Mouse (Mus musculus) left cerebral cortex, adult 2 months (tissue): ENCODE measurements around the gene Cd19. TPM values are rescaled to one million over a fixed set of nuclear protein-coding genes. Genes with fewer than 3 reads are reported as not detected.

Experiments
- DNase-seq, 2 experiments: peaks; one replicate each; pipeline ENCODE4 v3.0.0; 2021 to 2022; ENCODE audit warnings: low spot score in 2 of 2, mixed read lengths in 1 of 2; ENCODE audit errors: extremely low spot score in 1 of 2
- H3K27ac ChIP-seq: fragments of 200-600 bp; 2 replicates; pipeline ENCODE4 v1.8.1; 2022
- H3K4me3 ChIP-seq: fragments of 200-600 bp; 2 replicates; pipeline ENCODE4 v1.8.1; 2022
- CTCF ChIP-seq: fragments of 200-600 bp; IDR thresholded peaks from 2 replicates; pipeline ENCODE4 v1.8.1; 2022; ENCODE audit warnings: antibody characterized with exemption, mild to moderate bottlenecking, moderate library complexity
- intact Hi-C: fragments of 180-260 bp; cut with DNase I; formaldehyde crosslinking; loops from one replicate; pipeline ENCODE4 v1.15.1; 2025
- microRNA-seq, 2 experiments: library from miRNA; unstranded; fragments of <30 nt; microRNA quantifications; one replicate each; pipeline ENCODE4 v1.2.0; 2021
- total RNA-seq, 2 experiments: library from RNA; stranded (reverse); gene quantifications; 2 replicates each; pipeline ENCODE4 v1.2.3; 2021

Gene Cd19
- total RNA-seq, 2 experiments from 2014 or later, result not detected

DNA sequence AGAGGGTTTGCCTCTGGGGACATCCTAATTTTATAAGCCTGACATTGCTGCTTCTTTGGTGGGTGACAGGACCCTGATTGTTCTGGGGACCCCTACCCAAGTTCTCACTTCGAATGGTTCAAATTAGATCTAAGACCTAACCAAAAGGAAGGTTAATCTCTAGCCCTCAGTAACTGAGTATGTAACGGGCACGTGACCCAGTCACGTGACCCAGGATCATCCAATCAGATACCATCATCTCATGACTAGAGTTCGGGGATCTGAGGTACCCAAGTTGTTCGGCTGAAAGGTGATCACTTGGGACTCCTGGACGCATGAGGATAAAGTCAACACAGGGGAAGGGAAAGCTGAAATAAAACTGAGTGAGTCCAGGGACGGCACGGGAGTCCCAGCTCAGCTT lies 41.7 kb downstream of the Cd19 start:
- DNase-seq, result no peak
- TF ChIP-seq CTCF, result no peak
- H3K27ac ChIP-seq, result no peak overlapping the region
- H3K4me3 ChIP-seq, result no peak overlapping the region
- intact Hi-C loops, result no loop called here

DNA sequence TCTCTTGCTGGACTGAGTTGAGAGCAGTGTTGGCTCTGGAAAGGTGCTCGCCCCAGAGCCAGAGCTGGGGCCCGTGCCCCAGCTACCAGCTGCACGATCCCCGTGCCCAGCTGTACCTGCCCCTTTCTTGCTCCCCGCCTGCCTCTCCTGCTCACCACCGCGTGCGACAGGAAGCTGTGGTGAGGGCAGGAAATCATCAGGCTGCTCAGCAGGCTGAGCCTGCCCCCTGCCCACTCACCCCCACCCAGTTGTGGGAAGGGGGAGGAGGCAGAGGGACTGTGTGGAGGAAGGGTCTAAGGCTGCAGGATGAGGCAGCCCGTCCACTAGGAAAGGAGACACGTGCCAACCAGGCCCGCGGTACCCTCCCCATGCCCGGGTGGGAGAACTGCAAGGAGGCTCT lies 45.3 kb downstream of the Cd19 start, which contains the start of gene Lat:
Lat (minus strand) TSS at position 178 of the 400 bp plus-strand sequence.
- no peak for TF ChIP-seq CTCF
- no peak for DNase-seq
- no peak within 1 kb of the TSS for H3K4me3 ChIP-seq
- H3K27ac ChIP-seq, result no peak within 1 kb of the TSS
- intact Hi-C loops, result no loop called here

DNA sequence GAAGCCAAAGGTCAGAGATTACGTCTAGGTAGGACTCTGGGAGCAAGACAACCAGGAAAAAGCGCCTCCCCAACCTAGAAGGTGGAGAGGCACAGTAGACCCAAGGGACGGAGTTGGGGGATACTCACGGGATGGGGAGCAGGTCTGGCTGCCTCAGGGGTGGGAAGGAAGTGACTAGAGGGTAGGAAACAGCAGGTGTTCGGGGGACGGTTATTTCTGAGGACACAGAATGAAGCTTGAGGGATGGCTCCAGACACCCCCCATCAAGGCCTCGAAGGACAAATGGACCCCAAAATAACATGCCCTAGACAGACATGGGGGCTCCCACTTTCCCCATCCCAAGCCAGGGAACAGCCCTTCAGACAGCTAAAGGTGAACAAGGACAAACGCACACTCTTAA lies 46.3 kb downstream of the Cd19 start:
- intact Hi-C loops, result no loop called here
- no peak for DNase-seq
- TF ChIP-seq CTCF, result no peak
- no peak overlapping the region for H3K4me3 ChIP-seq
- H3K27ac ChIP-seq, result no peak overlapping the region

DNA sequence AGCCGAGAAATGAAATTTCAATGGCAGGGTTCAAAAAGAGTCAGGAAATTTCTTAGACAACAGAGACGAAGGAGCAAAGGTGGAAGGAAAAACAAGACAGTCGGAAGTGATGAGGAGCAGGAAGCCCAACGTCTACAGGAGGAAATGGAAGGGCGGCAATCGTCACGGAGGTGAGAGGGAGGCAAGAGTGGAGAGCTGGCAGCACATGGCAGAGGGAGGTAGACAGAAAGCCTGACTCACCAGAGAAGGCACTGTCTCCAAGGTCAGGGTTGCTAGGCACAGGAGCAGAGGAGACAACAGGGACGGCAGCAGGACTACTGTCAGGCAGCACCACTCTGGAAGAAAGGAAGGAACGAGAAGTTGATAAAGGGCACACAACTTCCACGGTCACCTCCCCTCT lies 47.1 kb downstream of the Cd19 start:
- TF ChIP-seq CTCF, result no peak
- no peak for DNase-seq
- H3K27ac ChIP-seq, result no peak overlapping the region
- no peak overlapping the region for H3K4me3 ChIP-seq
- intact Hi-C loops, result no loop called here

DNA sequence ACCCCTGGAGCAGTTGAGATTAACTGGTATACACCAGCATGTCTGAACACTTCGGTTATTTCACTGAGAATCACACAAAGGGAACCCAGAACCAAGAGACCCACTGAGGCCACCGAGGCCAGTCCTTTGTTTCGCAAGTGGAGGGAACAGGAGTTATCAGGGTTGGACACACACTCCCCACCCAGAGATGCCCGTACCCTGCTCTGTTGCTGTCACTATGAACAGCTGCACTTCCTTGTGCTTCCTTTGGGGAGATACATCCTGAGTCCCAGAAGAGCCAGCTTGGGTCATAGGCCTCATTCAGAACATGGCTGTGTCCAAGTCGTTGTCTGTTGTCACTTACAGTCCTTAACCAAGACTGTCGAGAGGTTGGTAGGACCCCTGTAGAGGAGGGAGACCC lies 51.7 kb downstream of the Cd19 start:
- DNase-seq, result no peak
- Histone ChIP-seq H3K4me3 (no peak overlapping the region), H3K27ac (no peak overlapping the region)
- intact Hi-C loops, result no loop called here
- TF ChIP-seq CTCF, result no peak

DNA sequence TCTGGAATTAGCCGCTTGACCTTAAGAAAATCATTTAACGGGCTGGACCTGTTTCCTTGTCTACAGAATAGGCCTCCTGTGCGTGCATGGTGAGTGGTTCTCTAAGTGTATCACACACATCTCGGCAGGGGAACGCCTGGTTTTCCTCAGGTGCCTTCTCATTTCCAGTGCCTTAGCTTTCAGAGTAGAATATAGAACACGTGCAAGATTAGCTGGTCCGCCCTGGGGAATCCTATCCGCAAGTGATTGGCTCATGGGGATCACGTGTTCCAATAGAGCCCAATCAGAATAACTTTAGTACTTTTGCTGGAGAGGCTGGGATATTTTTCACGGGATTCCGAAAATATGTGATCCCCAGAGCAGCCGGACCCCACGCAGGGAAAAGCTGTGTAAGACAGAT lies 55.6 kb downstream of the Cd19 start:
- no peak for DNase-seq
- no peak for TF ChIP-seq CTCF
- intact Hi-C loops, result no loop called here
- H3K27ac ChIP-seq, result no peak overlapping the region
- no peak overlapping the region for H3K4me3 ChIP-seq

Small RNA genes lying within 50 kb of the gene (microRNA-seq; reads per million reads assigned to microRNA genes)
- gene Mir7058, result 0 reads per million in 2 experiments

Other genes with a start within 250 kb of the Cd19 start
- gene Xpo6, start 214.4 kb downstream of the Cd19 start, total RNA-seq, result 100 to 1,000 TPM in 1 of 2 experiments, 10 to 100 TPM in 1; 92.7 to 102 TPM
- gene Sbk1, start 142.3 kb downstream of the Cd19 start, total RNA-seq, result 10 to 100 TPM; 65.3 to 85.8 TPM
- gene Lat, start 45.3 kb downstream of the Cd19 start, total RNA-seq, result 1 to 10 TPM in 1 of 2 experiments, under 1 TPM in 1; 0.93 to 1.2 TPM
- gene Spns1, start 37.4 kb downstream of the Cd19 start, total RNA-seq, result 10 to 100 TPM; 85.0 to 95.6 TPM
- 1 to 10 TPM; 6.2 to 6.8 TPM for gene Nfatc2ip, start 18.2 kb downstream of the Cd19 start, total RNA-seq
- 10 to 100 TPM; 14.7 to 14.8 TPM for gene Rabep2, start 13.9 kb upstream of the Cd19 start, total RNA-seq
- under 1 TPM; 0.14 to 0.35 TPM for gene Atp2a1, start 48.2 kb upstream of the Cd19 start, total RNA-seq
- gene Sh2b1, start 60.5 kb upstream of the Cd19 start, total RNA-seq, result 10 to 100 TPM; 76.5 to 78.3 TPM
- gene Tufm, start 72.5 kb upstream of the Cd19 start, total RNA-seq, result 10 to 100 TPM; 78.0 to 93.5 TPM
- gene Atxn2l, start 88.5 kb upstream of the Cd19 start, total RNA-seq, result 100 to 1,000 TPM; 131 to 139 TPM
- gene Eif3c, start 151.5 kb upstream of the Cd19 start, total RNA-seq, result 100 to 1,000 TPM; 173 to 179 TPM
- gene Apobr, start 170.1 kb upstream of the Cd19 start, total RNA-seq, result 1 to 10 TPM in 1 of 2 experiments, under 1 TPM in 1; 0.45 to 1.2 TPM
- gene Cln3, start 170.9 kb upstream of the Cd19 start, total RNA-seq, result 10 to 100 TPM; 24.4 to 30.8 TPM
- gene Il27, start 180.1 kb upstream of the Cd19 start, total RNA-seq, result not detected
- 10 to 100 TPM; 17.6 to 21.0 TPM for gene Nupr1, start 216.0 kb upstream of the Cd19 start, total RNA-seq
- 10 to 100 TPM; 30.2 to 33.5 TPM for gene Sgf29, start 234.4 kb upstream of the Cd19 start, total RNA-seq